Mouse (Mus musculus) midbrain, embryonic 11.5 days (tissue): Measurements from ENCODE around the gene Fbxl5. TPM values are rescaled to one million over a fixed set of nuclear protein-coding genes. Genes with fewer than 3 reads are reported as not detected.

Source experiments
- ATAC-seq: fragments of 200-750 bp; cut with Nextera tagmentation; 2 replicates; pipeline ENCODE4 v1.8.0; 2017; ENCODE audit warnings: moderate TSS enrichment, moderate library complexity; ENCODE audit not compliant: low FRiP score
- DNase-seq: peaks from one replicate; pipeline ENCODE4 v3.0.0; 2015; ENCODE audit warnings: low spot score; ENCODE audit errors: missing footprints
- H3K27ac ChIP-seq: fragments of 300-500 bp; sonication (generic); 2 replicates; pipeline ENCODE4 v1.5.1; 2014; ENCODE audit warnings: low read depth, low read length
- H3K27me3 ChIP-seq: fragments of 300-500 bp; sonication (generic); 2 replicates; pipeline ENCODE4 v1.6.1; 2014; ENCODE audit warnings: mild to moderate bottlenecking, low read length, moderate library complexity, mixed read lengths; ENCODE audit not compliant: control insufficient read depth, insufficient read depth
- H3K36me3 ChIP-seq: fragments of 300-500 bp; sonication (generic); 2 replicates; pipeline ENCODE4 v1.6.1; 2014; ENCODE audit warnings: mild to moderate bottlenecking, low read length, moderate library complexity, mixed read lengths; ENCODE audit not compliant: control insufficient read depth, insufficient read depth
- H3K4me1 ChIP-seq: fragments of 300-500 bp; sonication (generic); 2 replicates; pipeline ENCODE4 v1.6.1; 2014; ENCODE audit warnings: low read length; ENCODE audit not compliant: control insufficient read depth, insufficient read depth
- H3K4me2 ChIP-seq: fragments of 300-500 bp; sonication (generic); 2 replicates; pipeline ENCODE4 v1.6.1; 2014; ENCODE audit warnings: mild to moderate bottlenecking, moderate library complexity
- H3K4me3 ChIP-seq: fragments of 300-500 bp; sonication (generic); 2 replicates; pipeline ENCODE4 v1.5.1; 2014; ENCODE audit warnings: low read depth, low read length
- H3K9ac ChIP-seq: fragments of 300-500 bp; sonication (generic); 2 replicates; pipeline ENCODE4 v1.6.1; 2014; ENCODE audit warnings: low read length
- H3K9me3 ChIP-seq: fragments of 300-500 bp; sonication (generic); 2 replicates; pipeline ENCODE4 v1.6.1; 2016; ENCODE audit warnings: low read length; ENCODE audit not compliant: control insufficient read depth
- WGBS: fragments of 180-500 bp; shearing (Covaris S2); extraction: QIAGEN DNeasy Blood & Tissue Kit; methylation state at CpG from one replicate; pipeline ENCODE4 v1.1.7; 2014; 5-methylcytosine and 5-hydroxymethylcytosine counted together
- polyA plus RNA-seq: library from polyadenylated mRNA; unstranded; fragments of >200 nt; fragmentation: Nextera tagmentation; extraction: Ambion mirVana; gene quantifications from 2 replicates; pipeline ENCODE4 v1.2.1, GENCODE M21; 2014

The Fbxl5 gene
- polyA plus RNA-seq = 73.1 and 79.5 TPM in 2 replicates

DNA sequence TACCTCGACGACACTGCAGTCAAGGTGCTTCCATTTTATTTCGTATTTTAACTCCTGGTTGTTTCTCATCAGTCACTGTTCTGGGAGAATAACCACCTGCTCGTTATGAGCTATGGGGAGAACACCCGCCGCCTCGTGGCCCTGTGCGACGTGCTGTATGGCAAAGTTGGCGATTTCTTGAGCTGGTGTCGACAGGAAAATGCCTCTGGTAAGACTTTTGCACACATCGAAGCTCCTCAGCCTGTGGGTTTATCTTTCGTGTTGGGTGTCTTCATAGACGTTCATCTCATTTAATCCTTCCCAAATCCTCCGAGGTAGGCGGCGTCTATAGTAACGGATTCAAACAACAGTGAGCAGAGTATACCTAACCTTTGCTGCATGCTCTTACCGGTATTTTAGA, at the start of gene Fbxl5:
Fbxl5 (minus strand) TSS at position 101 of the 400 bp plus-strand sequence.
- H3K9ac ChIP-seq = no peak within 1 kb of the TSS
- no peaks in the 10 kb centered on the region for H3K9me3 ChIP-seq
- H3K4me2 ChIP-seq = no peak within 1 kb of the TSS
- H3K27ac ChIP-seq = no peak within 1 kb of the TSS
- no peak within 1 kb of the TSS for H3K4me3 ChIP-seq
- WGBS = 83% methylated on average over 19 of the region's 19 CpGs
- no peak for ATAC-seq
- no peak for DNase-seq
- H3K36me3 ChIP-seq = no peaks in the 10 kb centered on the region
- no peaks in the 10 kb centered on the region for H3K27me3 ChIP-seq
- H3K4me1 ChIP-seq = no peaks in the 10 kb centered on the region

GRCm38 (mm10) chr5:43868711-43869600, 47.5 kb upstream of the Fbxl5 start:
- no peaks in the 10 kb centered on the region for H3K27me3 ChIP-seq
- peak; percentile 63 for ATAC-seq
- H3K4me1 ChIP-seq = peaks cover 9% of the 10 kb centered on the region; the same call in 1 of the 2 replicates
- peak; percentile 93 for DNase-seq
- peak overlapping the region; percentile 57 for H3K9ac ChIP-seq
- peak overlapping the region; percentile 59 for H3K4me2 ChIP-seq
- peak overlapping the region; percentile 26 for H3K4me3 ChIP-seq
- no peaks in the 10 kb centered on the region for H3K36me3 ChIP-seq
- H3K9me3 ChIP-seq = no peaks in the 10 kb centered on the region
- WGBS = 5% methylated on average over 28 of the region's 28 CpGs
- no peak overlapping the region for H3K27ac ChIP-seq

- Histone ChIP-seq H3K9me3 (no peaks in the 10 kb centered on the region), H3K4me3 (peak within 1 kb of the TSS; percentile 26), H3K27ac (no peak within 1 kb of the TSS), H3K9ac (peak within 1 kb of the TSS; percentile 57), H3K4me2 (peak within 1 kb of the TSS; percentile 59), H3K27me3 (no peaks in the 10 kb centered on the region), H3K36me3 (no peaks in the 10 kb centered on the region), H3K4me1 (peaks cover 9% of the 10 kb centered on the region; the same call in 1 of the 2 replicates)
- no peak for DNase-seq
- ATAC-seq = no peak
These were observed 46.8 kb upstream of the Fbxl5 start, which contains the start of gene Cd38 for GRCm38 (mm10) chr5:43868253-43868652. Gene Cd38 (plus strand): TSS chr5:43868553.

- no peak overlapping the region for H3K27ac ChIP-seq
- ATAC-seq = no peak
- 69% methylated on average over 2 of the region's 2 CpGs for WGBS
These were observed 43.9 kb upstream of the Fbxl5 start for GRCm38 (mm10) chr5:43865316-43865715.

GRCm38 (mm10) chr5:43863642-43864041, 42.2 kb upstream of the Fbxl5 start:
- Histone ChIP-seq H3K4me1 (0 out of 2 replicates have a peak, but pooled peaks cover under 1% of the 10 kb centered on the region), H3K4me2 (no peak overlapping the region), H3K9ac (no peak overlapping the region), H3K4me3 (no peak overlapping the region), H3K9me3 (no peaks in the 10 kb centered on the region), H3K27me3 (no peaks in the 10 kb centered on the region), H3K36me3 (no peaks in the 10 kb centered on the region), H3K27ac (no peak overlapping the region)
- no peak for DNase-seq
- 92% methylated on average over 6 of the region's 6 CpGs for WGBS
- ATAC-seq = no peak

More at GRCm38 (mm10) chr5:43865316-43865715, 43.9 kb upstream of the Fbxl5 start:
- no peak overlapping the region for H3K4me3 ChIP-seq
- no peaks in the 10 kb centered on the region for H3K27me3 ChIP-seq
- no peak for DNase-seq
- H3K4me1 ChIP-seq = peaks cover 9% of the 10 kb centered on the region; the same call in 1 of the 2 replicates
- H3K9ac ChIP-seq = no peak overlapping the region
- no peak overlapping the region for H3K4me2 ChIP-seq
- H3K36me3 ChIP-seq = no peaks in the 10 kb centered on the region
- H3K9me3 ChIP-seq = no peaks in the 10 kb centered on the region

GRCm38 (mm10) chr5:43860670-43861431, 39.4 kb upstream of the Fbxl5 start:
- Histone ChIP-seq H3K27ac (no peak overlapping the region), H3K9ac (no peak overlapping the region), H3K4me3 (no peak overlapping the region), H3K4me1 (no peaks in the 10 kb centered on the region), H3K9me3 (no peaks in the 10 kb centered on the region), H3K36me3 (no peaks in the 10 kb centered on the region), H3K27me3 (no peaks in the 10 kb centered on the region), H3K4me2 (no peak overlapping the region)
- WGBS = 72% methylated on average over 5 of the region's 5 CpGs
- DNase-seq = no peak
- no peak for ATAC-seq

- Histone ChIP-seq H3K4me3 (no peak overlapping the region), H3K27me3 (no peaks in the 10 kb centered on the region), H3K36me3 (no peaks in the 10 kb centered on the region), H3K9ac (no peak overlapping the region), H3K27ac (no peak overlapping the region), H3K4me2 (no peak overlapping the region), H3K9me3 (no peaks in the 10 kb centered on the region), H3K4me1 (no peaks in the 10 kb centered on the region)
- WGBS = 94% methylated on average over 5 of the region's 5 CpGs
- ATAC-seq (no peak), DNase-seq (no peak)
These were observed 38.7 kb upstream of the Fbxl5 start for GRCm38 (mm10) chr5:43860096-43860495.

DNA sequence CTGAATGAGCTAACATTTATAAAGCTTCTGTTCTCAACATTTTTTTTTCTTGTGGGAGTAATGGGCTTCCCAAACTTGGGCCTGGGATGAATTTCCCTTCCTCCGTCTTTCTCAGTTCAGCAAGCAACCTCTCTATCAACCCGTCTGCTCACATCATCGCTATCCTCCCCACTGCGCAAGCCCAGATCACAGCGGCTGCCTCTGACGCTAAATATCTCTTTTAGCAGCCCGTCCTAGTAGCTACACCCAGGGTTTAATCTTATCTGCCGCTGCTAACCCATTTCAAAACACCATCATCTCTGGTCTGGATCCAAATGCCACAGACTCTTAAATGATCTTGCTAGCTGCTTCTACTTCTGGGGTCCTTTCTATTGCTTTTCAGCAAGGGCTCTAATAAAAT, 38.2 kb upstream of the Fbxl5 start:
- Histone ChIP-seq H3K9me3 (no peaks in the 10 kb centered on the region), H3K4me1 (no peaks in the 10 kb centered on the region), H3K4me3 (no peak overlapping the region), H3K4me2 (no peak overlapping the region), H3K9ac (no peak overlapping the region), H3K27me3 (no peaks in the 10 kb centered on the region), H3K36me3 (no peaks in the 10 kb centered on the region), H3K27ac (no peak overlapping the region)
- no peak for DNase-seq
- 93% methylated on average over 8 of the region's 8 CpGs for WGBS
- no peak for ATAC-seq

- H3K4me2 ChIP-seq = no peak overlapping the region
- H3K27ac ChIP-seq = no peak overlapping the region
- H3K4me3 ChIP-seq = no peak overlapping the region
- 86% methylated on average over 2 of the region's 2 CpGs for WGBS
- no peak for DNase-seq
- no peaks in the 10 kb centered on the region for H3K27me3 ChIP-seq
- no peaks in the 10 kb centered on the region for H3K4me1 ChIP-seq
- H3K9ac ChIP-seq = no peak overlapping the region
- no peak for ATAC-seq
- no peaks in the 10 kb centered on the region for H3K9me3 ChIP-seq
- no peaks in the 10 kb centered on the region for H3K36me3 ChIP-seq
These were observed 34.3 kb upstream of the Fbxl5 start for GRCm38 (mm10) chr5:43855769-43856168.
